Mouse (Mus musculus) MEL (cell line): ENCODE measurements around the gene Adamts14.

ENCODE experiments used
- BHLHE40 ChIP-seq: IDR thresholded peaks from 2 replicates; pipeline ENCODE4 v1.6.1; 2012; ENCODE audit warnings: low read depth, mild to moderate bottlenecking, inconsistent platforms, low read length, improper control_type of control experiment, borderline replicate concordance
- CTCF ChIP-seq, 3 experiments: IDR thresholded peaks in 2 of 3; conservative IDR thresholded peaks in 1 of 3; 2 replicates each; pipeline ENCODE4 v1.5.1; 2011 to 2012; ENCODE audit warnings: low read length in 3 of 3, low read depth in 2 of 3, mild to moderate bottlenecking in 2 of 3, improper control_type of control experiment in 1 of 3, inconsistent platforms in 1 of 3, mixed read lengths in 1 of 3, moderate library complexity in 1 of 3; ENCODE audit not compliant: control insufficient read depth in 1 of 3, insufficient read depth in 1 of 3, poor library complexity in 1 of 3, severe bottlenecking in 1 of 3
- EP300 ChIP-seq, 2 experiments: IDR thresholded peaks; 2 replicates each; pipeline ENCODE4 v1.6.1; 2011; ENCODE audit warnings: improper control_type of control experiment in 2 of 2, low read length in 2 of 2, low read depth in 1 of 2, mild to moderate bottlenecking in 1 of 2
- MAX ChIP-seq: IDR thresholded peaks from 2 replicates; pipeline ENCODE4 v1.6.1; 2011; ENCODE audit warnings: low read length, improper control_type of control experiment
- NRF1 ChIP-seq: IDR thresholded peaks from 2 replicates; pipeline ENCODE4 v1.6.1; 2014; ENCODE audit warnings: low read depth, mild to moderate bottlenecking, inconsistent platforms, low read length, improper control_type of control experiment, moderate library complexity; ENCODE audit not compliant: poor library complexity, insufficient read depth, severe bottlenecking
- POLR2A ChIP-seq, 2 experiments: IDR thresholded peaks; 2 replicates each; pipeline ENCODE4 v1.6.1; 2011 to 2012; ENCODE audit warnings: low read length in 2 of 2, mild to moderate bottlenecking in 2 of 2, control low read depth in 1 of 2, improper control_type of control experiment in 1 of 2, low read depth in 1 of 2, moderate library complexity in 1 of 2; ENCODE audit not compliant: control insufficient read depth in 1 of 2, insufficient read depth in 1 of 2, poor library complexity in 1 of 2
- TBP ChIP-seq: IDR thresholded peaks from 2 replicates; pipeline ENCODE4 v1.8.0; 2011; ENCODE audit warnings: low read depth, low read length, improper control_type of control experiment
- ZC3H11A ChIP-seq: IDR thresholded peaks from 2 replicates; pipeline ENCODE4 v1.6.1; 2012; ENCODE audit warnings: low read depth, mild to moderate bottlenecking, inconsistent platforms, low read length, improper control_type of control experiment
- ZMIZ1 ChIP-seq: IDR thresholded peaks from 2 replicates; pipeline ENCODE4 v1.6.1; 2012; ENCODE audit warnings: low read depth, mild to moderate bottlenecking, inconsistent platforms, low read length, improper control_type of control experiment, moderate library complexity

DNA sequence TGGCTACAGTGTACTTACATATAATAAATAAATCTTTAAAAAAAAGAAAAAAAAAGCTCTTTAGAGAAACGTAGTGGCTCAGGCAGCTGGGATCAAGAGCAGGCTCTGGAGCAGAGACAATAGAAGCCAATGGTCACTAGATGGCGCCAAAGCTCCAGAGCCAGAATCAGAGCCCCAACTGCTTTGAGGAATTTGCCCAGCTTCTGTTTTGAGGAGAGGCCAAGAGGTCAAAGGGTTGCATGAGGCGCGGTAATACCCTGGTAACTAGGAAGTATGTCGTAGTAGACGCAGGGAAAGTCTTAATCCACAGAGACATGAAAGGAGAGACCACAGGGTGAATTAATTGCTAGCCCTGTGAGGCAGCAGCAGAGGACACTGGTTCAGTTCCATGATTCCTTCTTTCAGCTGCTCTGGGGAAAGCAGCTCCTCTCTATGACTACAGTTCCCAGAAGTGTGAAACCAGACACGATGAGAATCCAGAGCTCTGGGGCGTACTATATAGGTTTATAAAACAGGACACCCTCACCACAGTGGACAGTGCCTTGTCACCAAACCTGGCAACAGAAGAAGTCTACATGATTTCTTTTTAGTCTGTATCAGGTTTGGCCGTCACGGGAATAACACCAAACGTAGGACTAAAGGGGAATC is 73.5 kb downstream of the Adamts14 start:
- TF ChIP-seq CTCF (IDR thresholded peaks at IDR 0.05 in 2 of 3, conservative IDR thresholded peaks at IDR 0.05 in 1 of 3; ENCODE audit: control insufficient read depth in 1 of 3, insufficient read depth in 1 of 3, low read depth in 2 of 3, low read length in 3 of 3, poor library complexity in 1 of 3, severe bottlenecking in 1 of 3): peak; percentile 86
- TF ChIP-seq TBP: no peak
- no peak for TF ChIP-seq BHLHE40
- no peak for TF ChIP-seq POLR2A (IDR thresholded peaks at IDR 0.05; ENCODE audit: control insufficient read depth in 1 of 2, insufficient read depth in 1 of 2, low read depth in 1 of 2, low read length in 2 of 2, poor library complexity in 1 of 2)
- no peak for TF ChIP-seq EP300 (IDR thresholded peaks at IDR 0.05; ENCODE audit: low read depth in 1 of 2, low read length in 2 of 2)
- TF ChIP-seq ZC3H11A: peak; percentile 70
- TF ChIP-seq NRF1: no peak
- TF ChIP-seq MAX: no peak
- no peak for TF ChIP-seq ZMIZ1
